Mouse (Mus musculus) hindbrain, embryonic 10.5 days (tissue): ENCODE results near the gene Uox. TPM values are rescaled to one million over a fixed set of nuclear protein-coding genes. Genes with fewer than 3 reads are reported as not detected.

Experiments used
- DNase-seq: peaks from one replicate; pipeline ENCODE4 v3.0.0-alpha.2; 2017; ENCODE audit warnings: low spot score
- H3K27ac ChIP-seq: fragments of 300-500 bp; sonication (generic); 2 replicates; pipeline ENCODE4 v1.5.1; 2016; ENCODE audit warnings: mild to moderate bottlenecking, moderate library complexity
- H3K27me3 ChIP-seq: fragments of 300-500 bp; sonication (generic); 2 replicates; pipeline ENCODE4 v1.6.1; 2016; ENCODE audit warnings: mild to moderate bottlenecking; ENCODE audit not compliant: poor library complexity, insufficient read depth, severe bottlenecking
- H3K36me3 ChIP-seq: fragments of 300-500 bp; sonication (generic); 2 replicates; pipeline ENCODE4 v1.6.1; 2016; ENCODE audit warnings: mild to moderate bottlenecking, moderate library complexity
- H3K4me1 ChIP-seq: fragments of 300-500 bp; sonication (generic); replicated peaks from 2 replicates; pipeline ENCODE4 v1.6.1; 2016; ENCODE audit warnings: mild to moderate bottlenecking
- H3K4me3 ChIP-seq: fragments of 300-500 bp; sonication (generic); 2 replicates; pipeline ENCODE4 v1.5.1; 2016; ENCODE audit warnings: mild to moderate bottlenecking, moderate library complexity
- H3K9me3 ChIP-seq: fragments of 300-500 bp; sonication (generic); 2 replicates; pipeline ENCODE4 v1.6.1; 2016; ENCODE audit warnings: mild to moderate bottlenecking, moderate library complexity
- WGBS: fragments of 180-500 bp; shearing (Covaris S2); methylation state at CpG from one replicate; pipeline ENCODE4 v1.1.7; 2016; 5-methylcytosine and 5-hydroxymethylcytosine counted together
- polyA plus RNA-seq: library from polyadenylated mRNA; unstranded; fragments of >200 nt; fragmentation: Nextera tagmentation; extraction: Ambion mirVana; gene quantifications from 2 replicates; pipeline ENCODE4 v1.2.1, GENCODE M21; 2016

Gene Uox
- polyA plus RNA-seq, 1 experiment from 2014 or later, result not detected

- peaks cover 6% of the 10 kb centered on the region; the same call in 1 of the 2 replicates for H3K4me1 ChIP-seq
- H3K27ac ChIP-seq, result no peak overlapping the region
- no peaks in the 10 kb centered on the region for H3K27me3 ChIP-seq
- no peak overlapping the region for H3K4me3 ChIP-seq
- WGBS, result 90% methylated on average over 1 of the region's 1 CpGs
- no peaks in the 10 kb centered on the region for H3K9me3 ChIP-seq
- no peak for DNase-seq
- H3K36me3 ChIP-seq, result no peaks in the 10 kb centered on the region
Measured at GRCm38 (mm10) chr3:146565065-146565411, 5.2 kb upstream of the Uox start.

GRCm38 (mm10) chr3:146567366-146567765 is 2.9 kb upstream of the Uox start:
- no peak for DNase-seq
- 80% methylated on average over 7 of the region's 7 CpGs for WGBS
- no peaks in the 10 kb centered on the region for H3K27me3 ChIP-seq
- no peaks in the 10 kb centered on the region for H3K9me3 ChIP-seq
- H3K4me1 ChIP-seq, result peaks cover 6% of the 10 kb centered on the region; the same call in 1 of the 2 replicates
- no peak overlapping the region for H3K27ac ChIP-seq
- H3K4me3 ChIP-seq, result no peak overlapping the region
- no peaks in the 10 kb centered on the region for H3K36me3 ChIP-seq

GRCm38 (mm10) chr3:146567884-146568530 is 2.2 kb upstream of the Uox start:
- DNase-seq, result no peak
- Histone ChIP-seq H3K27ac (no peak overlapping the region), H3K27me3 (no peaks in the 10 kb centered on the region), H3K4me1 (peaks cover 6% of the 10 kb centered on the region; the same call in 1 of the 2 replicates), H3K9me3 (no peaks in the 10 kb centered on the region), H3K4me3 (no peak overlapping the region), H3K36me3 (no peaks in the 10 kb centered on the region)
- WGBS, result 83% methylated on average over 9 of the region's 9 CpGs

- Histone ChIP-seq H3K9me3 (no peaks in the 10 kb centered on the region), H3K36me3 (no peaks in the 10 kb centered on the region), H3K27me3 (no peaks in the 10 kb centered on the region), H3K27ac (no peak overlapping the region), H3K4me3 (no peak overlapping the region), H3K4me1 (peaks cover 4% of the 10 kb centered on the region; the same call in 1 of the 2 replicates)
- no peak for DNase-seq
- WGBS, result 89% methylated on average over 3 of the region's 3 CpGs
Measured at GRCm38 (mm10) chr3:146569594-146569993, 632 bp upstream of the Uox start.

- WGBS, result 89% methylated on average over 6 of the region's 6 CpGs
- H3K4me3 ChIP-seq, result no peak overlapping the region
- no peaks in the 10 kb centered on the region for H3K27me3 ChIP-seq
- H3K36me3 ChIP-seq, result no peaks in the 10 kb centered on the region
- DNase-seq, result no peak
- no peaks in the 10 kb centered on the region for H3K9me3 ChIP-seq
- no peaks in the 10 kb centered on the region for H3K4me1 ChIP-seq
- H3K27ac ChIP-seq, result no peak overlapping the region
Measured at GRCm38 (mm10) chr3:146570939-146571338, 713 bp downstream of the Uox start.

GRCm38 (mm10) chr3:146571341-146571740 is 1.1 kb downstream of the Uox start:
- H3K27ac ChIP-seq, result no peak overlapping the region
- H3K4me1 ChIP-seq, result no peaks in the 10 kb centered on the region
- no peak for DNase-seq
- no peaks in the 10 kb centered on the region for H3K9me3 ChIP-seq
- 63% methylated on average over 1 of the region's 1 CpGs for whole genome bisulfite sequencing
- H3K36me3 ChIP-seq, result no peaks in the 10 kb centered on the region
- H3K27me3 ChIP-seq, result no peaks in the 10 kb centered on the region
- H3K4me3 ChIP-seq, result no peak overlapping the region

- Histone ChIP-seq H3K4me3 (no peak overlapping the region), H3K27ac (no peak overlapping the region), H3K4me1 (no peaks in the 10 kb centered on the region), H3K27me3 (no peaks in the 10 kb centered on the region), H3K9me3 (no peaks in the 10 kb centered on the region), H3K36me3 (no peaks in the 10 kb centered on the region)
- 75% methylated on average over 2 of the region's 2 CpGs for WGBS
- DNase-seq, result no peak
Measured at GRCm38 (mm10) chr3:146577591-146577990, 7.4 kb downstream of the Uox start.

- Histone ChIP-seq H3K27me3 (no peaks in the 10 kb centered on the region), H3K9me3 (no peaks in the 10 kb centered on the region), H3K36me3 (no peaks in the 10 kb centered on the region), H3K27ac (no peak overlapping the region), H3K4me3 (no peak overlapping the region), H3K4me1 (no peaks in the 10 kb centered on the region)
- WGBS, result 93% methylated on average over 3 of the region's 3 CpGs
- DNase-seq, result no peak
Measured at GRCm38 (mm10) chr3:146580039-146580729, 10.0 kb downstream of the Uox start.

GRCm38 (mm10) chr3:146583478-146583877 is 13.3 kb downstream of the Uox start:
- WGBS, result 93% methylated on average over 4 of the region's 4 CpGs
- DNase-seq, result no peak
- Histone ChIP-seq H3K9me3 (no peaks in the 10 kb centered on the region), H3K36me3 (no peaks in the 10 kb centered on the region), H3K4me3 (no peak overlapping the region), H3K27me3 (no peaks in the 10 kb centered on the region), H3K27ac (no peak overlapping the region), H3K4me1 (no peaks in the 10 kb centered on the region)

GRCm38 (mm10) chr3:146583908-146584307 is 13.7 kb downstream of the Uox start:
- Histone ChIP-seq H3K27me3 (no peaks in the 10 kb centered on the region), H3K27ac (no peak overlapping the region), H3K9me3 (no peaks in the 10 kb centered on the region), H3K36me3 (no peaks in the 10 kb centered on the region), H3K4me1 (no peaks in the 10 kb centered on the region), H3K4me3 (no peak overlapping the region)
- 73% methylated on average over 5 of the region's 5 CpGs for WGBS
- DNase-seq, result no peak

- Histone ChIP-seq H3K27ac (no peak overlapping the region), H3K9me3 (no peaks in the 10 kb centered on the region), H3K4me3 (no peak overlapping the region), H3K27me3 (no peaks in the 10 kb centered on the region), H3K36me3 (no peaks in the 10 kb centered on the region), H3K4me1 (no peaks in the 10 kb centered on the region)
- DNase-seq, result no peak
- WGBS, result 93% methylated on average over 14 of the region's 14 CpGs
Measured at GRCm38 (mm10) chr3:146586616-146587015, 16.4 kb downstream of the Uox start.

- no peaks in the 10 kb centered on the region for H3K9me3 ChIP-seq
- no peak for DNase-seq
- WGBS, result 89% methylated on average over 6 of the region's 6 CpGs
Measured at GRCm38 (mm10) chr3:146589523-146589922, 19.3 kb downstream of the Uox start.

GRCm38 (mm10) chr3:146591159-146591558 is 20.9 kb downstream of the Uox start:
- no peak overlapping the region for H3K27ac ChIP-seq
- DNase-seq, result no peak
- H3K9me3 ChIP-seq, result no peaks in the 10 kb centered on the region
- H3K4me1 ChIP-seq, result no peaks in the 10 kb centered on the region
- H3K4me3 ChIP-seq, result no peak overlapping the region
- 76% methylated on average over 7 of the region's 7 CpGs for WGBS
- H3K36me3 ChIP-seq, result no peaks in the 10 kb centered on the region
- no peaks in the 10 kb centered on the region for H3K27me3 ChIP-seq

More at GRCm38 (mm10) chr3:146589523-146589922, 19.3 kb downstream of the Uox start:
- no peak overlapping the region for H3K27ac ChIP-seq
- no peaks in the 10 kb centered on the region for H3K27me3 ChIP-seq
- H3K36me3 ChIP-seq, result no peaks in the 10 kb centered on the region
- no peak overlapping the region for H3K4me3 ChIP-seq
- H3K4me1 ChIP-seq, result no peaks in the 10 kb centered on the region
